Mouse (Mus musculus) kidney, embryonic 15.5 days (tissue): Measurements from ENCODE around the gene Dbil5. TPM values are rescaled to one million over a fixed set of nuclear protein-coding genes. Genes with fewer than 3 reads are reported as not detected.
A peak's percentile ranks its signal among the peaks of the same experiment; 100 is the strongest.

ENCODE experiments used
- ATAC-seq: fragments of 200-750 bp; cut with Nextera tagmentation; replicated peaks from 2 replicates; pipeline ENCODE4 v1.8.0; 2017; ENCODE audit warnings: moderate TSS enrichment; ENCODE audit not compliant: low FRiP score
- H3K27ac ChIP-seq: fragments of 300-500 bp; sonication (generic); 2 replicates; pipeline ENCODE4 v1.5.1; 2015; ENCODE audit warnings: mild to moderate bottlenecking, inconsistent platforms
- H3K27me3 ChIP-seq: fragments of 300-500 bp; sonication (generic); 2 replicates; pipeline ENCODE4 v1.6.1; 2015; ENCODE audit warnings: inconsistent platforms
- H3K36me3 ChIP-seq: fragments of 300-500 bp; sonication (generic); 2 replicates; pipeline ENCODE4 v1.6.1; 2015; ENCODE audit warnings: inconsistent platforms
- H3K4me1 ChIP-seq: fragments of 300-500 bp; sonication (generic); 2 replicates; pipeline ENCODE4 v1.6.1; 2015; ENCODE audit warnings: inconsistent platforms
- H3K4me2 ChIP-seq: fragments of 300-500 bp; sonication (generic); 2 replicates; pipeline ENCODE4 v1.6.1; 2015; ENCODE audit warnings: moderate library complexity, mild to moderate bottlenecking, inconsistent platforms
- H3K4me3 ChIP-seq: fragments of 300-500 bp; sonication (generic); replicated peaks from 2 replicates; pipeline ENCODE4 v1.5.1; 2015; ENCODE audit warnings: mild to moderate bottlenecking, inconsistent platforms
- H3K9ac ChIP-seq: fragments of 300-500 bp; sonication (generic); 2 replicates; pipeline ENCODE4 v1.6.1; 2015; ENCODE audit warnings: mild to moderate bottlenecking, inconsistent platforms
- H3K9me3 ChIP-seq: fragments of 300-500 bp; sonication (generic); replicated peaks from 2 replicates; pipeline ENCODE4 v1.6.1; 2016; ENCODE audit warnings: inconsistent platforms
- WGBS: fragments of 180-500 bp; shearing (Covaris S2); methylation state at CpG from one replicate; pipeline ENCODE4 v1.1.7; 2015; ENCODE audit warnings: mixed read lengths; 5-methylcytosine and 5-hydroxymethylcytosine counted together
- polyA plus RNA-seq: library from polyadenylated mRNA; unstranded; fragments of >200 nt; fragmentation: Nextera tagmentation; extraction: Ambion mirVana; gene quantifications from 2 replicates; pipeline ENCODE4 v1.2.1, GENCODE M21; 2015

Dbil5 gene
- polyA plus RNA-seq, 1 experiment from 2014 or later, result 0.97 TPM

DNA sequence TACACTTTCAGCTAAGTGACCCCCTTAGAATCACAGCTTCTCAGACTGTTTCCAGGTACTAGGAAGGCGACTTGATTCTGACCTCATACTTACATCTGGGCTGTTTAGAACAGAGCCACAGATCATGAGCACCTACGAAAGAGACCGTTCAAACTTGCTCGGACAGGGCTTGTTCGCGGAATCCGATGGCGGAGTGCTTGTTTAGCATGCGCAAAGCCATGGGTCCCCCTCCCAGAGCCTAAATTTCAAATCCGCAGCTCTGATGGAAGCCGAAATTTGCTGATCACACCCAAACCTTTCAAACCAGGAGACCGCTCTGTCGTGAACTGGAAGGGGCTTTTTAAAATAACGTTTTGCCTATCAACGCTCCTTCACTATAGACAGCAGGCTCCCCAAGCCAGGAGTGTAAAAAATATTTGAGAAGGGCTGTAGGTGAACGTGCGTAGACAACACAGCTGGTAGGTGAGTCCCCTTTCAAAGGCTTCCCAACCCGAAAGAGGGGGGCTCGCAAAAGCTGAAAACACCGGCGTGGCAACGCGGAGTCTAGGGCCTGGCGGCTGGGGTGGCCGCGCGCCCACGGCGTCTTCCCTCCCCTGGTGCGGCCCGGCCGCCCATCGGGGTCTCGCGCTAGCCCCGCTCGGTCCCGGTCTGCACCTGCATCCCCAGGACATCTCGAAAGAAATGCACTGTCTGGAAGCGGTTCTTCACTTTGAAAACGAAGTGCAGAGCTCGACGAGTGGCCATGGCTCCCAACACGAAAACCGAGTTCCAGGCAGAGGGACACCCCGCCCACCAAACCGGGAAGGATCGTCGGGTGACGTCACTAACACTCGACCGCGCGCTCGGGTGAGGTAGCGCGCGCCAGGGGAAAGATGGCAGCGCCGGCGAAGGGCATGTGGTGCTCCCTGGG lies 25.7 kb downstream of the Dbil5 start, which contains the start of the genes Mrm3 and Glod4:
Gene Mrm3, plus strand, starts transcription at position 815 of the 910 bp plus-strand sequence.
Gene Glod4, minus strand, starts transcription at position 825 of the 910 bp plus-strand sequence.
- H3K27ac ChIP-seq, result peak within 1 kb of the TSS; percentile 52
- H3K36me3 ChIP-seq, result peaks cover 41% of the 10 kb centered on the region
- H3K9ac ChIP-seq, result peak within 1 kb of the TSS; percentile 86
- under 1% methylated on average over 60 of the region's 61 CpGs for WGBS
- H3K9me3 ChIP-seq, result no peaks in the 10 kb centered on the region
- peaks cover 23% of the 10 kb centered on the region for H3K4me1 ChIP-seq
- peak; percentile 84 for ATAC-seq
- H3K27me3 ChIP-seq, result no peaks in the 10 kb centered on the region
- H3K4me3 ChIP-seq, result peak within 1 kb of the TSS; percentile 93
- H3K4me2 ChIP-seq, result peak within 1 kb of the TSS; percentile 87

DNA sequence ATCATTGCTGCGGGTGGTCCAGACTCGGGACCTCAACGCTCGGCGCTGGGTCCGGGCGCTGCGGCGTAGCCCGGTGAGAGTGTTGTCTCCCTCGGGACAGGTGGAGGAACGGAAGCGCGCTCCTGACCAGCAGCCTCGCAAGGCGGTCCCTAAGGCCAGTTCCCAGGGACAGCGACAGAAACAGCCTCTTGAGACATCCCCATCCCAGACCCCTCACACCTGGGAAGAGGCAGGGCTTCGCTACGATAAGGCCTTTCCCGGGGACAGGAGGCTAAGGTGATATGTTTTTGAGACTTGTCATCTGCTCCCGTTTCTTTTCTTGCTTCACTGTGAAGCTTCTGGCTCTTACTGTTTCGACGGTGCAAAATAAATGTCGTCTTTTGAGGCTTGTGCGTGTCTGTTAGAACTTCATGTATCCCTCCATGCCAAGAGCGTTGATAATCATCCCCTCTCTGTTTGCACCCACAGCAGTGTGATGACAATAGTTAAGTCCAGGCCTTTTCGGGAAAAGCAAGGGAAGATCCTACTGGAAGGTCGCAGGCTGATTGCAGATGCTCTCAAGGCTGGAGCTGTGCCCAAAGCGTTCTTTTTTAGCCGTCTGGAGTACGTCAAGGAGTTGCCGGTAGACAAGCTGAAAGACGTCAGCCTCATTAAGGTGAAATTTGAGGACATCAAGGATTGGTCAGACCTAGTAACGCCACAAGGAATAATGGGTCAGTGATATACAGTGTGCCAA lies 26.6 kb downstream of the Dbil5 start:
- H3K36me3 ChIP-seq, result peaks cover 40% of the 10 kb centered on the region
- peak overlapping the region; percentile 86 for H3K9ac ChIP-seq
- ATAC-seq, result peak; percentile 61; the same call in 1 of the 2 replicates
- H3K4me1 ChIP-seq, result peaks cover 23% of the 10 kb centered on the region
- H3K27me3 ChIP-seq, result no peaks in the 10 kb centered on the region
- H3K9me3 ChIP-seq, result no peaks in the 10 kb centered on the region
- H3K4me2 ChIP-seq, result peak overlapping the region; percentile 87
- WGBS, result 3% methylated on average over 34 of the region's 34 CpGs
- H3K27ac ChIP-seq, result 0 out of 2 replicates have a peak overlapping the region, but pooled peaks have one; percentile 43
- peak overlapping the region; percentile 93 for H3K4me3 ChIP-seq

DNA sequence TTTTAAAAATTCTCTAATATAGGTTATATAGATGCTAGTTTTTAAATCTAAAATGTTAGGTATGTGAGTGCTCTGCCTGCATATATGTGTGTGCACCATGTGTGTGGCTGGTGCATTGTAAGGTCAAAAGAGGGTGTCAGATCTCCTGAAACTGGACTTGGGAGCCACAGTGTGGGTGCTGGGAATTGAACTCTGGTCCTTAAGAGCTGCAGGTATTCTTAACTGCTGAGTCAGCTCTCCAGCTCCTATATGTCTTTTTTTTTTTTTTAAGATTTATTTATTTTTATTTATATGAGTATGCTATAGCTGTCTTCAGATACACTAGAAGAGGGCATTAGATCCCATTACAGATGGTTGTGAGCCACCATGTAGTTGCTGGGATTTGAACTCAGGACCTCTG lies 29.0 kb downstream of the Dbil5 start:
- Histone ChIP-seq H3K4me2 (no peak overlapping the region), H3K9ac (no peak overlapping the region), H3K4me3 (no peak overlapping the region), H3K36me3 (peaks cover 44% of the 10 kb centered on the region), H3K9me3 (no peaks in the 10 kb centered on the region), H3K4me1 (peaks cover 23% of the 10 kb centered on the region), H3K27ac (no peak overlapping the region), H3K27me3 (no peaks in the 10 kb centered on the region)
- ATAC-seq, result no peak

DNA sequence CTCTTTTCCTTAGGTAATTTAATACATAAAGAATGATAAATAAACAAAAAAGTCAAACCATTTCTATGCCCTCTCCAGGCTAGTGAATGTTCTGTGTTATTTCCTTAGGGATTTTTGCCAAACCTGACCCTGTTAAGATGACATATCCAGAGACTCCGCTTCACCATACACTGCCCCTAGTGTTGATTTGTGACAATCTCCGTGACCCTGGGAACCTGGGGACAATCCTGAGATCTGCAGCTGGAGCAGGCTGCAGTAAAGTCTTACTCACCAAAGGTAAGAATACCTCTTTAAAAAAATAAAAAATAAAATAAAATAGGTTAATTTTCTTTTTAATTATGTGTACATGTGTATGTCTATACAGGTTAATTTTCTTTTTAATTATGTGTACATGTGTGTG lies 29.8 kb downstream of the Dbil5 start:
- no peak for ATAC-seq
- Histone ChIP-seq H3K36me3 (peaks cover 46% of the 10 kb centered on the region), H3K27me3 (no peaks in the 10 kb centered on the region), H3K27ac (no peak overlapping the region), H3K9ac (no peak overlapping the region), H3K4me1 (peaks cover 20% of the 10 kb centered on the region), H3K9me3 (no peaks in the 10 kb centered on the region), H3K4me2 (no peak overlapping the region), H3K4me3 (no peak overlapping the region)
- WGBS, result 50% methylated on average over 2 of the region's 2 CpGs

DNA sequence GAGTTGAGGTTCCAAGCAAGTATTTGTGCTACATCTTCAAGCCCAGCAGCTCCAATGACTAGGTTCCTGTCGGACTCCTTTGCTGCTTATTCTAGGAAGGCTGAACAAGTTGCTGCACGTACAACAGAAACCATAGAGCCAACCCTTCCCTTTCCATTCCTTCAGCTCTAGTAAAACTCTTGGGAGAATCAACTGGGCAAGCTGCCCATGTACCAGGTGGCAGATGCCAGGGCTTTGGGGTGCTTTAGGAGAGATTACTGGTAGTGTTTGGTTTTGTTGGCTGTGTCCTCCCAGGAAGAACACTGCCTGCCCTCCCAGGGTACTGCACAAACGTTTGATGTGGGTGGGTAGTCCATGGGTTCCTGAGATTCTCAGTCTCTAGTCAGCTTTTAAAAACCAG lies 34.6 kb downstream of the Dbil5 start:
- no peak for ATAC-seq
- Histone ChIP-seq H3K4me2 (no peak overlapping the region), H3K36me3 (peaks cover 51% of the 10 kb centered on the region), H3K4me1 (peaks cover 17% of the 10 kb centered on the region), H3K27me3 (no peaks in the 10 kb centered on the region), H3K9me3 (no peaks in the 10 kb centered on the region), H3K27ac (no peak overlapping the region), H3K9ac (no peak overlapping the region), H3K4me3 (no peak overlapping the region)
- 56% methylated on average over 3 of the region's 3 CpGs for WGBS

DNA sequence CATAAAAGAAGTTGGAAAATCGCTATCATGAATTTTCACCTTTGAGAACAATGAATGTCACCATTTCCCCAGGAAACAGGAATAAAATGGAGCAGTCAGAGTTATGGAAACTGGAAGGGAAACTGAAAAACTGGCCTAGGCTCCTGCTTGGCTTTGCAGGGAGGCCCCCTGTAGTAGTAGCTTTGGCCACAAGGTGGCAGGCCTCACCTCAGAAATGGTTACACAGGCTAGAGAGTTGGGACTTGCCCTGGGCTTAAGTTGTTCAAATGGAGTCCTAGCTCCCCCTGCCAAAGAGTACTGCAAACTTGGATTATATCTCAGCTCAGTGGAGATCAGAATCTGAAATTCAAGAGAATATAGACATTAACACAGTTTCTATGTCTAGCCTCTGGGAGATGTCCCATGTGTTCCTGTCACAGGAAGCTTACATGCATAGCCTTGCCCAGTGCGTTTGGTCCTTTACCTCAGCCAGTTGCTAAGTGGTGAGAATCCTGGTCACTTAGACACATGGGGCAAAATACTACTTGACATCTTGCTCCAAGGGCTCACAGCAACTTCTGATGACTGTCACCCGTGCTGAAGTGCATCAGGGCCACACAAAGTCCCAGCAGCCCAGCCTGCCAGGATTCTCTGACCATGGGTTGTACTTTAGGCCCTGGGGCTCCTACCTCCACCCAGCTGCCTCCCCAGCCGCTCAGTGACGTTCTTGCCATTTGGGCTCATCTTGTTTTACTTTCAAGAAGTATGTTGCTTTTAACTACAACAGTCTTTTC lies 35.9 kb downstream of the Dbil5 start:
- 44% methylated on average over 5 of the region's 5 CpGs for WGBS

DNA sequence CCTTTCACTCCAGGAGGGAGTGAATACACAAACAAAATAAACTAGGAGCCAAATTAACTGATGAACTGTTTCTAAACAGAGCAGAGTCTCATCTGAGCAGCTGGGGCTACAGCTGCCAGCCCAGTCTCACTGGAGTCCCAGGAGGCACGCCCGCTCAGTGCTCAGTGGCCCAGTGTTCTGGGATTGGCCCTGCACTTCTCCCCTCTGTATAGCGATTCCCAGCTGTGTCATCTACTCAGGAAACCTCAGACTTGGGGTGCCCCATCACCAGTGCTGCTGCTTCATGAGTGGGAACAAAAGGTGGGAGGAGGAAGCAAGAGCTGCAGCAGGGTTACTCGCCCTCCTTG lies 36.5 kb downstream of the Dbil5 start:
- 79% methylated on average over 4 of the region's 4 CpGs for WGBS
- no peak overlapping the region for H3K4me3 ChIP-seq
- peaks cover 52% of the 10 kb centered on the region for H3K36me3 ChIP-seq
- H3K27ac ChIP-seq, result 0 out of 2 replicates have a peak overlapping the region, but pooled peaks have one; percentile 6
- ATAC-seq, result no peak
- H3K4me2 ChIP-seq, result no peak overlapping the region
- H3K27me3 ChIP-seq, result no peaks in the 10 kb centered on the region
- peaks cover 27% of the 10 kb centered on the region for H3K4me1 ChIP-seq
- no peaks in the 10 kb centered on the region for H3K9me3 ChIP-seq
- H3K9ac ChIP-seq, result no peak overlapping the region

More for the DNA sequence above, 35.9 kb downstream of the Dbil5 start:
- Histone ChIP-seq H3K4me1 (peaks cover 26% of the 10 kb centered on the region), H3K9ac (no peak overlapping the region), H3K27ac (0 out of 2 replicates have a peak overlapping the region, but pooled peaks have one; percentile 6), H3K27me3 (no peaks in the 10 kb centered on the region), H3K4me3 (no peak overlapping the region), H3K36me3 (peaks cover 52% of the 10 kb centered on the region), H3K9me3 (no peaks in the 10 kb centered on the region), H3K4me2 (no peak overlapping the region)
- peak; percentile 73 for ATAC-seq

DNA sequence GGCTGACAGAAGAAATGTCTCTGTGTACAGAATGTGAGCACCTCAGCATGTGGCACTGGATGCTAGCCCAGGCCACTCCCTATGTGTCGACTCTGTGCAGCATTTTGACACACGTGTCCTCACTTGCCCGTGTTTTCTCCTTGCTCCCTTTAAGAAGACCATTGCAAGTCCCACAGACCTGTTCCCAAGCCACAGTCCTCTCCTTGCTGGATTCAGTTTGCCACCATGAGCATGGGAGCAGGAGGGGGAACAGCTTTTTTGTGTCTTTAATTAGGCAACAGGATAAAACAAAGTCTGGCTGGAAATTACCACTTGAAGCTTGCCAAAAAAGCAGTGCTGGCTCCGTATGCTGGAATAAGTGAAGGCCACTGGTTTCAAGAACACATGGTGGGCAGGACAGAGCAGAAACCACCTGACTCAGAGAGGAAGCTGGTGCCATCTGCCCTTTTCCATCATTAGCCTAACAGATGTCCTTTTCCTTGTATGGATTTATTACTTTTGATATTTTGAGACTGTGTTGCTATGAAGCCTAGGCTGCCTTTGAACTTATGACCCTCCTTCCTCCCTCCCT lies 38.1 kb downstream of the Dbil5 start:
- Histone ChIP-seq H3K9me3 (no peaks in the 10 kb centered on the region), H3K27ac (peak overlapping the region; percentile 37; the same call in 1 of the 2 replicates), H3K4me3 (no peak overlapping the region), H3K4me2 (no peak overlapping the region), H3K36me3 (peaks cover 49% of the 10 kb centered on the region), H3K4me1 (peaks cover 27% of the 10 kb centered on the region), H3K9ac (no peak overlapping the region), H3K27me3 (no peaks in the 10 kb centered on the region)
- 72% methylated on average over 4 of the region's 4 CpGs for WGBS
- no peak for ATAC-seq

DNA sequence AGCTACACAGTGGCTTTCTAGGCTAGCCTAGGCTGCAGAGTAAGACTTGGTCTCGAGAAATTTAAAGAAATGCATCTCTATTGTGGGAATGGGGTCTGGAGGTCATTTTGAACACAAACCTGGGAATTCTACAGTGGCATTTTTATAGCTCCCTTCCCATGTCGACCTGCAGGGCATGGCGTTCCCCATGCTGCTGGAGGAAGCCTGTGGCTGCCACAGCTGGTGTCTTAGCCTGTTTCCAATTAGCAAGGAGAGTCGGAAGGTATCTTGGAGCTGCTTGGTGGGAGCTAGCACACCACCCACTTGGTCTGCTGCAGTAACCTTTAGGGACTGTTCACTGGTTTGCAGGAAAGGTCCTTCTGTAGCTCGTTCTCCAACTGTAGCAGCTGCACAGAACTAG lies 38.7 kb downstream of the Dbil5 start:
- ATAC-seq, result no peak
- H3K9ac ChIP-seq, result no peak overlapping the region
- peaks cover 48% of the 10 kb centered on the region for H3K36me3 ChIP-seq
- no peak overlapping the region for H3K4me3 ChIP-seq
- 16% methylated on average over 5 of the region's 5 CpGs for WGBS
- H3K4me1 ChIP-seq, result peaks cover 30% of the 10 kb centered on the region
- H3K27ac ChIP-seq, result peak overlapping the region; percentile 37; the same call in 1 of the 2 replicates
- no peak overlapping the region for H3K4me2 ChIP-seq
- H3K27me3 ChIP-seq, result no peaks in the 10 kb centered on the region
- no peaks in the 10 kb centered on the region for H3K9me3 ChIP-seq

DNA sequence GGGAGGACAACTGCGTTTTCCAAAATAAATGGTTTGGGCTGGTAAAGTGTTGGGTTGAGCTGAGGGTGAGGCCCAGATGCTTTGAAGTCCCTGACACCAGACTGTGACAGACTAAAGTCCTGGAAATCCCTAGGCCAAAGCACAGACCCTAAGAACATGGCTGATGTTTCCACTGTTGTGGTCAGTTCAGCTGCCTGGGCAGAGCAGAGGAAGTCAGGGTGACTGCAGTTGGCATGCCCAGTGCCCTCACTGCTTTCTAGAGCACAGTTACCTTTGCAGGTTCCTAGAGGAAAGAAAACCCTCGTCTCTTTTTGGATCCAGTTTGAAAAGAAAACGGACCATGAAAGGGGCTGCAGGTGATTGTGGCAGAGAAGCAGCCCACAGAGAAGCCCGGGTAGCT lies 40.0 kb downstream of the Dbil5 start:
- no peak for ATAC-seq
- Histone ChIP-seq H3K4me3 (no peak overlapping the region), H3K27ac (no peak overlapping the region), H3K4me1 (peaks cover 32% of the 10 kb centered on the region), H3K36me3 (peaks cover 56% of the 10 kb centered on the region), H3K9me3 (no peaks in the 10 kb centered on the region), H3K4me2 (no peak overlapping the region), H3K9ac (0 out of 2 replicates have a peak overlapping the region, but pooled peaks have one; percentile 7), H3K27me3 (no peaks in the 10 kb centered on the region)
- 64% methylated on average over 4 of the region's 4 CpGs for WGBS

DNA sequence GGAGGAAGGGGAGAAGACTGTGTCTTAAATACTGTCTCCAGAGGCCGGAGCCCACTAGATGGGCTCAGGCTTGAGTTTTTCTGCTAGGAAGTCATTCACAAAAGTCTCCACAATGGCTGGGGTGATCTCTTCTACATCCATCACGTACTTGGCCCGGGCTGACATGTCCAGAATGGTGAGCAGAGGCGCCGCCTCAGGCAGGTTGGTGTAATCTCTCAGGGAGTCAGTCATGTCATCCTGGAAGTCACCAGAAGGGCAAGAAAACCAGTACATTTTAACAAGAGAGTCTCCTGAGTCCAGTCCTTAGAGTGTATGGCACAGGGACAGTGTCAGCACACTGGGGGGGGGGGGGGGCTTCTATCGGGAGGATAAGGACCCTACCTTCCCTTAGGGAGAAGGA lies 41.1 kb downstream of the Dbil5 start:
- ATAC-seq, result no peak
- Histone ChIP-seq H3K4me2 (no peak overlapping the region), H3K4me3 (no peak overlapping the region), H3K9ac (no peak overlapping the region), H3K27me3 (no peaks in the 10 kb centered on the region), H3K4me1 (peaks cover 42% of the 10 kb centered on the region), H3K27ac (no peak overlapping the region), H3K36me3 (peaks cover 58% of the 10 kb centered on the region), H3K9me3 (no peaks in the 10 kb centered on the region)
- WGBS, result 86% methylated on average over 6 of the region's 6 CpGs
